Mouse (Mus musculus) lung, embryonic 14.5 days (tissue): ENCODE results near the gene Prdm2. TPM values are rescaled to one million over a fixed set of nuclear protein-coding genes. Genes with fewer than 3 reads are reported as not detected.

Experiments used
- ATAC-seq: fragments of 200-750 bp; cut with Nextera tagmentation; 2 replicates; pipeline ENCODE4 v1.8.0; 2017; ENCODE audit warnings: mild to moderate bottlenecking, moderate TSS enrichment, moderate library complexity; ENCODE audit not compliant: insufficient read depth
- DNase-seq: peaks from one replicate; pipeline ENCODE4 v3.0.0-alpha.2; 2015
- H3K27ac ChIP-seq: fragments of 300-500 bp; sonication (generic); 2 replicates; pipeline ENCODE4 v1.5.1; 2014; ENCODE audit warnings: low read depth, mild to moderate bottlenecking, moderate library complexity
- H3K27me3 ChIP-seq: fragments of 300-500 bp; sonication (generic); 2 replicates; pipeline ENCODE4 v1.6.1; 2014; ENCODE audit warnings: low read length, control low read depth; ENCODE audit not compliant: insufficient read depth
- H3K36me3 ChIP-seq: fragments of 300-500 bp; sonication (generic); 2 replicates; pipeline ENCODE4 v1.6.1; 2014; ENCODE audit warnings: control low read depth; ENCODE audit not compliant: insufficient read depth
- H3K4me1 ChIP-seq: fragments of 300-500 bp; sonication (generic); 2 replicates; pipeline ENCODE4 v1.6.1; 2014; ENCODE audit warnings: antibody characterized with exemption, control low read depth; ENCODE audit not compliant: insufficient read depth
- H3K4me2 ChIP-seq: fragments of 300-500 bp; sonication (generic); 2 replicates; pipeline ENCODE4 v1.6.1; 2014; ENCODE audit warnings: mild to moderate bottlenecking
- H3K4me3 ChIP-seq: fragments of 300-500 bp; sonication (generic); 2 replicates; pipeline ENCODE4 v1.5.1; 2014; ENCODE audit warnings: low read depth, low read length
- H3K9ac ChIP-seq: fragments of 300-500 bp; sonication (generic); 2 replicates; pipeline ENCODE4 v1.6.1; 2014
- H3K9me3 ChIP-seq: fragments of 300-500 bp; sonication (generic); 2 replicates; pipeline ENCODE4 v1.6.1; 2016; ENCODE audit warnings: low read depth, low read length, control low read depth
- CTCF ChIP-seq: IDR thresholded peaks from 2 replicates; pipeline ENCODE4 v1.5.1; 2016; ENCODE audit warnings: antibody characterized with exemption, low read depth
- WGBS: fragments of 180-500 bp; shearing (Covaris S2); extraction: QIAGEN DNeasy Blood & Tissue Kit; methylation state at CpG from one replicate; pipeline ENCODE4 v1.1.7; 2014; 5-methylcytosine and 5-hydroxymethylcytosine counted together
- polyA plus RNA-seq: library from polyadenylated mRNA; unstranded; fragments of >200 nt; fragmentation: Nextera tagmentation; extraction: Ambion mirVana; gene quantifications from 2 replicates; pipeline ENCODE4 v1.2.1, GENCODE M21; 2014

Gene Prdm2
- polyA plus RNA-seq, 1 experiment from 2014 or later: 12.0 TPM

DNA sequence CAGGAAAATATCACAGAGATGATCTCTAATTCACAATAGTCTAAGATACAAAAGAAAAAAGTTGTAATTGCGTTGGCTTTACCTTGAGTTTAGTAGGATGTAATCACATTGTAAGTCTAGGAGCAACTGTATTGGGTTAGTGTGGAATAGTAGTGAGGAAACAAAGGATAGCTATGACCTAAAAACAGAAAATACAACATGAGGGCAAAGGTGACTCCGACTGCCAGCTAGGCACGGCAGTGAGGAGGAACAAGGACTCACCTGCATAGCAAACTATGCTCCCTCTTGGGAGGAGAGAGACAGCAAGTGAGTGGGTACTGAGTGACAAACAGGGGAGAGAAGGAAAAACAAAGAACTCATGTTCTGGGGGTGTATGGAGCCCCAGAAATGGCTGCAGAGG lies 21.0 kb downstream of the Prdm2 start:
- TF ChIP-seq CTCF: no peak
- H3K9ac ChIP-seq: no peak overlapping the region
- H3K36me3 ChIP-seq: no peaks in the 10 kb centered on the region
- no peak overlapping the region for H3K4me3 ChIP-seq
- ATAC-seq (no peak), DNase-seq (no peak)
- H3K27ac ChIP-seq: no peak overlapping the region
- no peaks in the 10 kb centered on the region for H3K27me3 ChIP-seq
- H3K9me3 ChIP-seq: no peaks in the 10 kb centered on the region
- H3K4me1 ChIP-seq: no peaks in the 10 kb centered on the region
- WGBS: 71% methylated on average over 3 of the region's 3 CpGs
- H3K4me2 ChIP-seq: no peak overlapping the region

DNA sequence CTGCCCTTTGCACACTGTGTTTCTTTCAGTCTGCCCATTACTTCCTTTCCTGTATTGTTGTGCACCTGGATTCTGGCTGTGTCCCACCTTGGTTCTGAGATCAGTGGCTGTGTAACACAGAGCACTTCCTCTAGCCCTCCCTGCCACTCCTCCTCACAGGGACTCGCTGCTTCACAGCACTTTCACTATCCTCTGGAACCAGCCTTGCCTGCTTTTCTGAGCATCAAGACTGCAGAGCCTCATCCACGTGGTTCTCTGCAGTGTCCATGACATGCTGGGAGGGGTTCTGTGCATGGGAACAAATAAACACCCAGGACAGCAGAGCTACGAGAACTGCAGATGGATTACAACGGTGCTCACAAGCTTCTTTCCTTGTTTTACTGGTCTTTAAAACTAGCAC lies 22.1 kb downstream of the Prdm2 start:
- ATAC-seq (no peak), DNase-seq (no peak)
- Histone ChIP-seq H3K9ac (no peak overlapping the region), H3K27me3 (no peaks in the 10 kb centered on the region), H3K27ac (no peak overlapping the region), H3K36me3 (no peaks in the 10 kb centered on the region), H3K9me3 (no peaks in the 10 kb centered on the region), H3K4me1 (no peaks in the 10 kb centered on the region), H3K4me3 (no peak overlapping the region), H3K4me2 (no peak overlapping the region)
- 37% methylated on average over 4 of the region's 4 CpGs for WGBS
- TF ChIP-seq CTCF: no peak

DNA sequence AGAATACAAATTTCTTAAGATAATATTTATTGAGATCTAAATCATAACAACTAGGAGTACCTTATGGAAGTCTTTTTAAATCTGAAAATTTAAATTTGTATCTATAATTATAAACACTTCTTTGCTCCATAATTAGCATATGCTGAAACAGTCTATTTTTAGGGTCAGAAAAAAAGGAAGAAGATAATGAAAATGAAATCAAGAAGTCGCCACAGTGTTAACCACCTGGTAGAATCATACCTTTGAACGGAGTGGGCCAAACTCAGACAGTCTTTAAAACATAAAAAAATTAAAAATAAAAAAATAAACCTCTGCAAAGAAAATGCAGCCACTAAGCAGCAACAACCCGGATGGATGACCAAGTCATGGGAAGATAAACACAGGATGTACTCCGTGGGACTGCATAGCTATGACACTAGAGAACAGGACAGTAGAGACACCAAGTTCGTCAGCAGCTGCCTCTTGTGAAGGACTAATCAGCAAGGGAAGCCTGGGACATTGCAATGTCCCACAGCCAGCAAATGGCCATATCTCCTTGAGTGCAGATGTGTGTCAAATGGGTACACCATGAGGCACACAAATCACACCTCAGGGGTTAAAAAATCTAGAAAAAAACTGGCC lies 24.1 kb downstream of the Prdm2 start:
- no peak for ATAC-seq
- Histone ChIP-seq H3K27me3 (no peaks in the 10 kb centered on the region), H3K4me2 (no peak overlapping the region), H3K27ac (no peak overlapping the region), H3K9ac (no peak overlapping the region), H3K4me3 (no peak overlapping the region), H3K9me3 (no peaks in the 10 kb centered on the region), H3K36me3 (no peaks in the 10 kb centered on the region), H3K4me1 (no peaks in the 10 kb centered on the region)
- no peak for TF ChIP-seq CTCF
- WGBS: 68% methylated on average over 5 of the region's 5 CpGs
- DNase-seq: no peak

DNA sequence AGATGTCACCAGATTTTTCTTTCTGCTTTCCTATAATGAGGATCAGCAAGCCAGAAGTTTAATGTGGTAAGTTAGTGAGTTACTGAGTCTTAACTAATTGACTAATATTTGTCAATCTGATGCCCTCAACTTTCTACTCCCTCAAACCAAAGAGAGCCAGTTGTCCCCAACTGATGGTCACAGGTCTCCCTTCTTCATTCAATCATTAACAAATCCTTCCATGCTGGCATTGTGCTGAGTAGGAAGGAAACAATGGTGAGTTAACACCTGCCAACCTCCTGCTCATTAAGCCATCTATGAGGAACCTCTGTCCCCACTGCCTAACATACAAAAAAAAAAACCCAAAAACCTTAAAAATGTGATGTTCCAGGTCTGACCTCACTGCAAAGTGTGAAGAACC lies 26.7 kb downstream of the Prdm2 start:
- TF ChIP-seq CTCF: no peak
- Histone ChIP-seq H3K27me3 (no peaks in the 10 kb centered on the region), H3K9me3 (no peaks in the 10 kb centered on the region), H3K36me3 (no peaks in the 10 kb centered on the region), H3K27ac (no peak overlapping the region), H3K4me2 (no peak overlapping the region), H3K4me1 (no peaks in the 10 kb centered on the region), H3K4me3 (no peak overlapping the region), H3K9ac (no peak overlapping the region)
- ATAC-seq (no peak), DNase-seq (no peak)

DNA sequence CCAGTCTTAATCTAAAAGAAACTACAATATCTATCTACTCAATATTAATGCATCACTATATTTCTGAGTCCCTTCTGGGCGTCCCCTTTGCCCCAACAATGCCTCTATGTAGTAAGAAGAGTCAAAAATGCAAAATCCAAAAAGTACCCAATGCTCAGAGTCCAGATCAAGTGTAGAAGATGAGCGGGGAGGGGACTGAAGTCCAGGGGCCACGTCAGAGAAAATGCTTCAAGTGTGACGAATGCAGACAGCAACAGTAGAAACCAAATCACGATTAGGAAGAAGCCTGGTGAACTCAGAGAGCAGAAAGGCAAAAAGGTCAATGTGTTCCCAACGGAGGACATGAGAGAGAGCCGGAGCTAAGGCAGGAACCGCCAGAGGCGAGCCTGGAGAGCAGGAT lies 27.3 kb downstream of the Prdm2 start:
- DNase-seq (no peak), ATAC-seq (no peak)
- TF ChIP-seq CTCF: no peak
- H3K9ac ChIP-seq: no peak overlapping the region
- H3K27ac ChIP-seq: no peak overlapping the region
- WGBS: 74% methylated on average over 9 of the region's 9 CpGs
- no peak overlapping the region for H3K4me3 ChIP-seq
- no peaks in the 10 kb centered on the region for H3K36me3 ChIP-seq
- H3K4me1 ChIP-seq: no peaks in the 10 kb centered on the region
- no peak overlapping the region for H3K4me2 ChIP-seq
- H3K27me3 ChIP-seq: no peaks in the 10 kb centered on the region
- no peaks in the 10 kb centered on the region for H3K9me3 ChIP-seq

- DNase-seq: no peak
- Histone ChIP-seq H3K27me3 (no peaks in the 10 kb centered on the region), H3K4me2 (no peak overlapping the region), H3K4me1 (no peaks in the 10 kb centered on the region), H3K4me3 (no peak overlapping the region), H3K36me3 (0 out of 2 replicates have a peak, but pooled peaks cover 9% of the 10 kb centered on the region), H3K9me3 (no peaks in the 10 kb centered on the region), H3K27ac (no peak overlapping the region), H3K9ac (no peak overlapping the region)
- WGBS: 82% methylated on average over 6 of the region's 6 CpGs
- ATAC-seq: no peak
- no peak for TF ChIP-seq CTCF
Measured at GRCm38 (mm10) chr4:143183141-143183540, 29.7 kb downstream of the Prdm2 start.

DNA sequence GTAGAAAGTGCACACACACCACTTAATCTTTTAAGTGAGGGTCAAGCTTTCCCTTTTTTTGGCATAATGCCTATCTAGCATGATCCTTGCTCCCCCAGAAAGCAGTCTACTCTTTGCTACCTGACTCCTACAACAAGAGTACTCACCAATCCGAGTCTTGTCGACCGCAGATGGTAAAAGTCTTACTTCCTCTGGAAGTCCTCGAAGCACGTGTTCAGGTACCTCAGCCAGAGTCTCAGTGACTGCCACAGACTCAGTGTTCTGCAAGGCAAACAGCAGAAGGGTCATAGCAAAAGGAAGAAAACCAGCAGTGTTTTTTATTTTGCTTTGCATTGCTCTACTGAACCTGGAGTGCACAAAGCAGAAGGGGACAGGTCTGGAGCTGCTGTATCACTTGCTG lies 32.1 kb downstream of the Prdm2 start:
- Histone ChIP-seq H3K9me3 (no peaks in the 10 kb centered on the region), H3K4me3 (no peak overlapping the region), H3K9ac (no peak overlapping the region), H3K27ac (no peak overlapping the region), H3K4me2 (no peak overlapping the region), H3K4me1 (no peaks in the 10 kb centered on the region), H3K36me3 (peaks cover 12% of the 10 kb centered on the region; the same call in 1 of the 2 replicates), H3K27me3 (no peaks in the 10 kb centered on the region)
- no peak for DNase-seq
- no peak for ATAC-seq
- 86% methylated on average over 5 of the region's 5 CpGs for WGBS
- no peak for TF ChIP-seq CTCF
